Mouse (Mus musculus) bone marrow macrophage, adult 2 months (primary cell): Measurements from ENCODE around the gene Hoxd1.

Experiments
- CTCF ChIP-seq: IDR thresholded peaks from 2 replicates; pipeline ENCODE4 v1.5.1; 2012; ENCODE audit warnings: low read depth, mild to moderate bottlenecking, low read length, moderate library complexity
- POLR2A ChIP-seq: IDR thresholded peaks from 2 replicates; pipeline ENCODE4 v1.6.1; 2012; ENCODE audit warnings: mild to moderate bottlenecking, low read depth, low read length, borderline replicate concordance

DNA sequence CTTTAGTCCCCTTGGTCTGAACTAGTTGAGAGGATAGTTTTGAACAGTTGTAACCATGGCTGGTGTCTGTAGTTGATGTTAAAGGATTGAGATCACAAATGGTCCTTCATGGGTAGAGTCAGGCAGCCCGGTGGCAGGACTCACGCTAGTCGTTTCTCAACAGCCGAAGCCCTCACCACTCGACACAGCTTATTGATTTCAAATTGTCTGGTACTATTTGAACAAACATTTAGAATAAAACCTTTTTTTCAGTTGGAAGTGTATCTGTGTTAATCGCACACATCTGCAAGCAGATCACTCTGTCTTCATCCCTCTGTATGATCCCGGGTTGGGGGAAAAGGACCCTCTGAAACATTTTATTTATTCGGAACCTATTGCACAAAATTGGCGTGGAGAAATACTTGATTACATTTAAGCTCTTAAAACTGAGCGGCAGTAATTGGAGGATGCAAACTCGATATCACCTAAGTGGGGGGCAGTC lies 15.1 kb upstream of the Hoxd1 start:
- TF ChIP-seq POLR2A (no peak), CTCF (no peak)
